Mouse (Mus musculus) Muller cell, postnatal 12 days (primary cell): ENCODE measurements around the gene Vmn2r35.
"Not testable (repeated sequence)": the region's sequence is repeated elsewhere in the genome, so short reads cannot be mapped to it uniquely, and the experiment has no call there.

Experiments used
- DNase-seq: peaks from one replicate; pipeline ENCODE4 v3.0.0-alpha.2; 2015; ENCODE audit errors: inconsistent ontology term

Vmn2r35 gene

DNA sequence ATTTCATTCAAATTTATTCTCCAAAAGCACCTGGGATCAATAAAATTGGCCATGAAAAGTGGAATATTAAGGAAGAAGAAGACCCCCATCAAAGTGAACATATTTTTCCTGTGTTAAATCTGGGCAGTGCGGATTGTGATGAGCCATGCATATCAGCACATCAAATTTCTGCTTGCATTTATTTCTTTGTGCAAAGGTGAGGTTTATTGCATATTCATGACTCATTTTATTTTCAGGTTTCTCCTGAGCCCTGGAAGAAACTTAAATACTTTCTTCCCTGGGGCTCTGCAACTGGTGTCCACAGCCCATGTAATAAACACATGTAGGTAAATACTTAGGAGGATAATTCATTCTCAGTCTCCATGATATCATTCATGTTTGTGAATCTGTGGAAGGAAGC is at the start of gene Vmn2r35:
Gene Vmn2r35 (minus strand): TSS at position 101 of the 400 bp plus-strand sequence.
- DNase-seq, result not testable (repeated sequence)

DNA sequence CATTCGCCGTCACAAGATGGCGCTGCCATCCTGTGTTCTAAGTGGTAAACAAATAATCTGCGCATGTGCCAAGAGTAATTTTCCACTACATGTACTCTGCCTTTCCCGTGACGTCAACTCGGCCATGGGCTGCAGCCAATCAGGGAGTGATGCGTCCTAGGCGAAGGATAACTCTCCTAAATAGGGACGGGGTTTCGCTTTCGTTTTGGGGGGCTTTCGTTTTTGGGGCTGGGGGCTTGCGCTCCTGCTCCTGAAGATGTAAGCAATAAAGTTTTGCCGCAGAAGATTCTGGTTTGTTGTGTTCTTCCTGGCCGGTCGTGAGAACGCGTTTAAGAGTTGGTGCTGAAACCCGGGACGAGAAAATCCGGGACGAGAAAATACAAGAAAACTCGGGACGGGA is 25.5 kb downstream of the Vmn2r35 start:
- DNase-seq, result not testable (repeated sequence)
